Mouse (Mus musculus) brown adipose tissue, adult 24 weeks (tissue): Measurements from ENCODE around the gene Ptgds. TPM values are rescaled to one million over a fixed set of nuclear protein-coding genes. Genes with fewer than 3 reads are reported as not detected.

ENCODE experiments used
- H3K27ac ChIP-seq: fragments of 200-500 bp; replicated peaks from 2 replicates; pipeline ENCODE4 v1.5.1; 2012; ENCODE audit warnings: low read depth, mild to moderate bottlenecking, low read length
- H3K4me1 ChIP-seq: fragments of 200-500 bp; 2 replicates; pipeline ENCODE4 v1.6.1; 2012; ENCODE audit warnings: low read length, mixed read lengths; ENCODE audit not compliant: control insufficient read depth, insufficient read depth, insufficient read length
- H3K4me3 ChIP-seq: fragments of 200-500 bp; 2 replicates; pipeline ENCODE4 v1.5.1; 2012; ENCODE audit warnings: low read depth, mild to moderate bottlenecking, low read length, moderate library complexity; ENCODE audit not compliant: insufficient read depth
- polyA plus RNA-seq: library from polyadenylated mRNA; stranded (reverse); fragments of >200 nt; gene quantifications from 2 replicates; pipeline ENCODE4 v1.2.4, GENCODE M21; 2012; ENCODE audit not compliant: missing spikeins, insufficient read depth, insufficient read length

The Ptgds gene
- polyA plus RNA-seq, result 15.2 and 46.8 TPM in 2 replicates

GRCm38 (mm10) chr2:25469969-25470368 is at the start of gene Ptgds:
TSS of gene Ptgds (minus strand) at chr2:25470046.
- Histone ChIP-seq H3K4me3 (no peak within 1 kb of the TSS), H3K4me1 (peaks cover 27% of the 10 kb centered on the region), H3K27ac (no peak within 1 kb of the TSS)

GRCm38 (mm10) chr2:25509912-25510311 is 40.1 kb upstream of the Ptgds start:
- Histone ChIP-seq H3K4me1 (no peaks in the 10 kb centered on the region), H3K4me3 (no peak overlapping the region), H3K27ac (no peak overlapping the region)

- Histone ChIP-seq H3K4me1 (peaks cover 3% of the 10 kb centered on the region), H3K4me3 (no peak overlapping the region), H3K27ac (no peak overlapping the region)
These were observed 37.1 kb upstream of the Ptgds start for GRCm38 (mm10) chr2:25506964-25507363.

- Histone ChIP-seq H3K4me1 (peaks cover 8% of the 10 kb centered on the region), H3K4me3 (no peak overlapping the region), H3K27ac (no peak overlapping the region)
These were observed 36.0 kb upstream of the Ptgds start for GRCm38 (mm10) chr2:25505860-25506259.

GRCm38 (mm10) chr2:25505000-25505399 is 35.2 kb upstream of the Ptgds start:
- Histone ChIP-seq H3K27ac (no peak overlapping the region), H3K4me1 (peaks cover 10% of the 10 kb centered on the region), H3K4me3 (no peak overlapping the region)

GRCm38 (mm10) chr2:25504538-25504937 is 34.7 kb upstream of the Ptgds start:
- H3K4me1 ChIP-seq, result peaks cover 11% of the 10 kb centered on the region
- H3K27ac ChIP-seq, result no peak overlapping the region
- H3K4me3 ChIP-seq, result no peak overlapping the region

- H3K4me3 ChIP-seq, result no peak overlapping the region
- H3K4me1 ChIP-seq, result peaks cover 11% of the 10 kb centered on the region
- no peak overlapping the region for H3K27ac ChIP-seq
These were observed 32.9 kb upstream of the Ptgds start for GRCm38 (mm10) chr2:25502726-25503125.

- Histone ChIP-seq H3K4me1 (peaks cover 11% of the 10 kb centered on the region), H3K4me3 (peak within 1 kb of the TSS; percentile 89), H3K27ac (peak within 1 kb of the TSS; percentile 88)
These were observed 32.0 kb upstream of the Ptgds start, which contains the start of gene C8g for GRCm38 (mm10) chr2:25501593-25502486. TSS of gene C8g (minus strand) at chr2:25501719.

- peak within 1 kb of the TSS; percentile 89 for H3K4me3 ChIP-seq
- H3K4me1 ChIP-seq, result peaks cover 11% of the 10 kb centered on the region
- H3K27ac ChIP-seq, result peak within 1 kb of the TSS; percentile 88
These were observed 30.9 kb upstream of the Ptgds start, which contains the start of gene Fbxw5 for GRCm38 (mm10) chr2:25500576-25501405. TSS of gene Fbxw5 (plus strand) at chr2:25500750.

- peaks cover 11% of the 10 kb centered on the region for H3K4me1 ChIP-seq
These were observed 30.3 kb upstream of the Ptgds start for GRCm38 (mm10) chr2:25500071-25500575.

GRCm38 (mm10) chr2:25498622-25499478 is 29.0 kb upstream of the Ptgds start:
- Histone ChIP-seq H3K27ac (no peak overlapping the region), H3K4me1 (peaks cover 11% of the 10 kb centered on the region), H3K4me3 (no peak overlapping the region)

More at GRCm38 (mm10) chr2:25500071-25500575, 30.3 kb upstream of the Ptgds start:
- Histone ChIP-seq H3K4me3 (peak overlapping the region; percentile 63), H3K27ac (peak overlapping the region; percentile 46)

- H3K4me3 ChIP-seq, result no peak overlapping the region
- peaks cover 11% of the 10 kb centered on the region for H3K4me1 ChIP-seq
- no peak overlapping the region for H3K27ac ChIP-seq
These were observed 28.2 kb upstream of the Ptgds start for GRCm38 (mm10) chr2:25497846-25498575.

GRCm38 (mm10) chr2:25496462-25496861 is 26.6 kb upstream of the Ptgds start:
- peaks cover 4% of the 10 kb centered on the region for H3K4me1 ChIP-seq
- H3K4me3 ChIP-seq, result no peak overlapping the region

More at GRCm38 (mm10) chr2:25496462-25496861, 26.6 kb upstream of the Ptgds start:
- H3K27ac ChIP-seq, result no peak overlapping the region
